Mouse (Mus musculus) cerebellum, adult 2 months (tissue): ENCODE data around the gene Bbs7.

ENCODE experiments used
- CTCF ChIP-seq: fragments of 200-500 bp; IDR thresholded peaks from 2 replicates; pipeline ENCODE4 v1.5.1; 2011; ENCODE audit warnings: low read depth, mild to moderate bottlenecking, control low read depth, low read length, moderate library complexity, borderline replicate concordance; ENCODE audit not compliant: insufficient read depth
- POLR2A ChIP-seq: fragments of 200-500 bp; IDR thresholded peaks from 2 replicates; pipeline ENCODE4 v1.6.1; 2011; ENCODE audit warnings: low read length, control low read depth, borderline replicate concordance; ENCODE audit not compliant: insufficient read depth

GRCm38 (mm10) chr3:36532738-36533137, 80.5 kb downstream of the Bbs7 start:
- TF ChIP-seq CTCF, result no peak
- TF ChIP-seq POLR2A, result no peak
